In the genomic region with DNA sequence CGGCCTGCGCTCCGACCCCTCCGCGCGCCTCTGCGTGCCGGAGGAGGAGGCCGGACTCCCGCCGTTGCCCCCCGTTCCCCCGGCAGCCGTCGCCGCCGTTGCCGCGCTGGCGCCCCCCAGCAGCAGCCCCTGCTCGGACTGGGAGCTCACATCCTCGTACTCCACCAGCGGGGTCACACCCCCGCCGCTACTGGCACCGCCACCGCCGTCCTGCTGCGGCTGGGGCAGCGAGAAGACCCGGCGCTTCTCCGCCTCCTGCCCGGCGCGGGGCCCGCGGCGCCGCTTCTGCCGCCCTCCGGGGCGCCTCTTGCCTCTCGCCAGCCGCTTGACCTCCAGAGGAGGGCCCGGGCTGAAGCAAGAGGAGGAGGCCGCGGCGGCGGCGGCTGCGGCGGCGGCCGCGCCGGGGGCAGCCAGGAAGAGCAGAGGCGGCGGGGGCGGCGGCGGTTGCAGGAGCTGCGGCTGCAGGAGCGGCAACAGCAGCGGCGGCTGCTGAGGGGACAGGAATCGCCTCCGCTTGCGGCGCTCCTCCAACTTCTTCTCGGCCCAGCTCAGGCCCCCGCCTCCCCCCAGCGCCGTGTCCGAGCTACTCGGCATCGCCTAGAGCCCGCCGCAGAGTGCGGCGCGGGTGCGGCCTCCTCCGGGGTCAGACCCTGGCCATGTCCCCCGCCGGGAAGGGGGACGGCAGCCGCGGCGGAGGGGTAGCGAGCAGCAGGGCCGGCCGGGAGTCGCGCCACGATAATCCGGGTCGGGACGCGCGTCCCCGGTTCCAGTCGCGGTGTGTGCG, we compare ENCODE assay signal across 8 mouse cellular contexts. TPM values are rescaled to one million over a fixed set of nuclear protein-coding genes. Genes with fewer than 3 reads are reported as not detected.
DNase-seq lines count a peak whose midpoint lies in the region; ATAC-seq and TF ChIP-seq lines count a peak whose summit lies in the region.

No protein-coding gene starts in this region.

- no peak for TF ChIP-seq CTCF in Patski (IDR thresholded peaks at IDR 0.05)

- under 1% methylated on average over 96 of the region's 105 CpGs for WGBS in hindbrain, embryonic 15.5 days
- under 1% methylated on average over 95 of the region's 105 CpGs for WGBS in midbrain, embryonic 10.5 days

- no peaks in the 10 kb centered on the region for H3K36me3 ChIP-seq in hindbrain, embryonic 15.5 days
- peaks cover 16% of the 10 kb centered on the region for H3K36me3 ChIP-seq in midbrain, embryonic 10.5 days

- no peaks in the 10 kb centered on the region for H3K27me3 ChIP-seq in Patski
- no peaks in the 10 kb centered on the region for H3K27me3 ChIP-seq in hindbrain, embryonic 15.5 days
- H3K27me3 ChIP-seq in midbrain, embryonic 10.5 days (ENCODE audit: low read depth, poor library complexity, severe bottlenecking), result no peaks in the 10 kb centered on the region

- POLR2A ChIA-PET in Patski (lab: Charles Lee), result interaction anchor here (0.8 kb wide), 1 partner anchor 54 kb away, joined by 3 read pairs; no protein-coding TSS in a partner anchor

- ATAC-seq in Patski, result peak; percentile 22
- ATAC-seq in hindbrain, embryonic 15.5 days (ENCODE audit: low FRiP score, low read depth), result peak; percentile 24
- ATAC-seq in granulocyte monocyte progenitor cell, adult 5-6 weeks (replicated peaks; ENCODE audit: poor library complexity, severe bottlenecking), result no peak

- no peaks in the 10 kb centered on the region for H3K9me3 ChIP-seq in hindbrain, embryonic 15.5 days
- H3K9me3 ChIP-seq in midbrain, embryonic 10.5 days (replicated peaks), result no peaks in the 10 kb centered on the region

- peak overlapping the region; percentile 88 for H3K4me2 ChIP-seq in hindbrain, embryonic 15.5 days

- in situ Hi-C loops in Patski (cut with MboI; ENCODE audit: low pct_unique_long_range_greater_than_20kb), result no loop called here

- no peak for DNase-seq in Patski (ENCODE audit: low read depth, low spot score)
- DNase-seq in cerebellum, adult 8-10 months, result peak; percentile 52
- DNase-seq in frontal cortex, postnatal 25 days (ENCODE audit: low spot score in 2 of 2), result peak; percentile 18 to 21
- DNase-seq in left cerebral cortex, adult 8-10 months (ENCODE audit: low spot score in 2 of 2), result peak; percentile 21 to 43
- peak; percentile 66 for DNase-seq in midbrain, embryonic 10.5 days (ENCODE audit: low spot score)
- peak; percentile 43 for DNase-seq in spleen, adult 12 weeks (ENCODE audit: low spot score)

- peak overlapping the region; percentile 91 for H3K9ac ChIP-seq in hindbrain, embryonic 15.5 days

- peak overlapping the region; percentile 99 for H3K4me3 ChIP-seq in hindbrain, embryonic 15.5 days
- peak overlapping the region; percentile 99 for H3K4me3 ChIP-seq in midbrain, embryonic 10.5 days

- H3K4me1 ChIP-seq in hindbrain, embryonic 15.5 days (replicated peaks), result peaks cover 28% of the 10 kb centered on the region
- peaks cover 30% of the 10 kb centered on the region for H3K4me1 ChIP-seq in midbrain, embryonic 10.5 days

- peak overlapping the region; percentile 97 for H3K27ac ChIP-seq in hindbrain, embryonic 15.5 days (replicated peaks)
- H3K27ac ChIP-seq in midbrain, embryonic 10.5 days (replicated peaks), result peak overlapping the region; percentile 95

- CTCF ChIA-PET in Patski (lab: Charles Lee), result no interaction called here

RNA-seq across cellular contexts. Expression of a gene that starts 0.6 kb away (rescaled TPM):
- polyA plus RNA-seq in Patski (2021), result 35.0 TPM
- polyA plus RNA-seq in hindbrain, embryonic 15.5 days (2015; fragmentation: Nextera tagmentation; extraction: Ambion mirVana), result 13.8 and 15.7 TPM in 2 replicates
- 10 to 100 TPM; 54.0 to 59.9 (median 55.3) TPM for total RNA-seq in left cerebral cortex, adult 8-10 months (2022)
- 11.2 and 11.6 TPM in 2 replicates for polyA plus RNA-seq in midbrain, embryonic 10.5 days (2016; fragmentation: Nextera tagmentation; extraction: Ambion mirVana)
- total RNA-seq in granulocyte monocyte progenitor cell, adult 5-6 weeks (2014; fragmentation: Nextera tagmentation), result 52.0 and 63.4 TPM in 2 replicates
- total RNA-seq in granulocyte monocyte progenitor cell, adult 5-6 weeks (2017), result 72.6 and 78.6 TPM in 2 replicates
